Mouse (Mus musculus) cerebellum, adult 2 months (tissue): Measurements from ENCODE around the gene C2. TPM values are rescaled to one million over a fixed set of nuclear protein-coding genes. Genes with fewer than 3 reads are reported as not detected.
A peak's percentile ranks its signal among the peaks of the same experiment; 100 is the strongest.

ENCODE experiments used
- DNase-seq, 2 experiments: peaks; one replicate each; pipeline ENCODE4 v3.0.0; 2021
- H3K27ac ChIP-seq: fragments of 200-500 bp; 2 replicates; pipeline ENCODE4 v1.5.1; 2012; ENCODE audit warnings: low read length, control low read depth, inconsistent platforms; ENCODE audit not compliant: insufficient read depth
- H3K27me3 ChIP-seq: fragments of 200-500 bp; 2 replicates; pipeline ENCODE4 v1.6.1; 2012; ENCODE audit warnings: inconsistent platforms, mild to moderate bottlenecking, low read length, moderate library complexity; ENCODE audit not compliant: control insufficient read depth, insufficient read depth
- H3K4me1 ChIP-seq: fragments of 200-500 bp; 2 replicates; pipeline ENCODE4 v1.6.1; 2011; ENCODE audit warnings: low read length; ENCODE audit not compliant: control insufficient read depth, insufficient read depth
- H3K4me3 ChIP-seq: fragments of 200-500 bp; replicated peaks from 2 replicates; pipeline ENCODE3; 2011; ENCODE audit warnings: mild to moderate bottlenecking, low read depth, low read length, control low read depth; ENCODE audit not compliant: insufficient read depth
- CTCF ChIP-seq: fragments of 200-500 bp; IDR thresholded peaks from 2 replicates; pipeline ENCODE4 v1.5.1; 2011; ENCODE audit warnings: low read depth, mild to moderate bottlenecking, control low read depth, low read length, moderate library complexity, borderline replicate concordance; ENCODE audit not compliant: insufficient read depth
- POLR2A ChIP-seq: fragments of 200-500 bp; IDR thresholded peaks from 2 replicates; pipeline ENCODE4 v1.6.1; 2011; ENCODE audit warnings: low read length, control low read depth, borderline replicate concordance; ENCODE audit not compliant: insufficient read depth
- WGBS: fragments of 180-500 bp; shearing (Covaris S2); methylation state at CpG from one replicate; pipeline ENCODE4 v1.1.7; 2018; 5-methylcytosine and 5-hydroxymethylcytosine counted together
- polyA plus RNA-seq: library from polyadenylated mRNA; depleted of rRNA; stranded (reverse); fragments of >200 nt; gene quantifications from 2 replicates; pipeline ENCODE4 v1.2.3, GENCODE M21; 2012; rRNA removed

The C2 gene
- polyA plus RNA-seq = 2.3 and 2.9 TPM in 2 replicates

DNA sequence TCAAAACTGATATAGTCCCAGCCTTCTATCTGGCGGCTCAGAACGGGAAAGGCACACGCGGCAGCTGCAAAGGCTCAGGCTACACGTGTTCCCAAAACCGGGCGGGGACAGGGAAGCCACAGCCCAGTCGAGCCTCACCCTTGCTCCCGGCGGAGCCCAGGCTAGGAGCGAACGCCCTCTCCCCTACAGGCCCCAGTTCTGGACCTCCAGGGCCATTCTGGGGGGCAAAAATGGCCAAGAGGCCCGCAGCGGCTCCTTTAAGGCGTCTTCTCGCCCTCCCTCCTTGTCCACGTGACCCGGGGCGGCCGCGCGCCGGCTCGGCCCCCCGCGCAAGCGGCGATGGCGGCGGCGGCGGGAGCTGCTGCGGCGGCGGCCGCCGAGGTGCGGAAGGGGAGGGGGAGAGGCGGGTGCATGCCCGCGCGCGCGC lies at the start of gene C2, which contains the start of gene Ehmt2:
TSS of gene C2 (minus strand) at position 106 of the 427 bp plus-strand sequence.
TSS of gene Ehmt2 (plus strand) at position 310 of the 427 bp plus-strand sequence.
- TF ChIP-seq CTCF (no peak), POLR2A (peak; percentile 16; the same call in 1 of the 2 replicates)
- peak within 1 kb of the TSS; percentile 97 for H3K27ac ChIP-seq
- DNase-seq = peak; percentile 85 to 86
- WGBS = under 1% methylated on average over 36 of the region's 44 CpGs
- H3K27me3 ChIP-seq = no peaks in the 10 kb centered on the region
- H3K4me1 ChIP-seq = peaks cover 4% of the 10 kb centered on the region
- peak within 1 kb of the TSS; percentile 97 for H3K4me3 ChIP-seq

DNA sequence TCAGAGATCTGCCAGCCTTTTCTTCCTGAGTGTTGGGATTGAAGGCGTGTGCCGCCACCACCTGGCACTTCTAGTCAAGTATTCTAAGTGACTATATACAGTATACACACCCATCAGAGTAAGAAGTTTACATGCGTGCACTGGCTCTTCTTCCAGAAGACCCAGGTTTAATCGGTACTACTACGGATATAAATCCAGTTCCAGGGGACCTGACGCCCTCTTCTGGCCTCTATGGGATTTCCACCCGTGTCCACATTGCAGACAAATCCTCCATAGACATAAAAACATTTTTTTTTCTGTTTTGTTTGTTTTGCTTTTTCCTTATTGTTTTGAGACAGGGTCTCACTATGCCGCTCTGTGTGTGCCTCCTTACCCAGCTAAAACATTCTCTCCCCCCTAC lies 49.5 kb upstream of the C2 start:
- H3K4me1 ChIP-seq = no peaks in the 10 kb centered on the region; the same call in none of the 2 replicates
- no peak overlapping the region for H3K27ac ChIP-seq
- no peak overlapping the region for H3K4me3 ChIP-seq
- DNase-seq = no peak
- WGBS = 23% methylated on average over 8 of the region's 8 CpGs
- no peaks in the 10 kb centered on the region for H3K27me3 ChIP-seq
- TF ChIP-seq CTCF = peak; percentile 36; the same call in 1 of the 2 replicates
- TF ChIP-seq POLR2A = no peak

DNA sequence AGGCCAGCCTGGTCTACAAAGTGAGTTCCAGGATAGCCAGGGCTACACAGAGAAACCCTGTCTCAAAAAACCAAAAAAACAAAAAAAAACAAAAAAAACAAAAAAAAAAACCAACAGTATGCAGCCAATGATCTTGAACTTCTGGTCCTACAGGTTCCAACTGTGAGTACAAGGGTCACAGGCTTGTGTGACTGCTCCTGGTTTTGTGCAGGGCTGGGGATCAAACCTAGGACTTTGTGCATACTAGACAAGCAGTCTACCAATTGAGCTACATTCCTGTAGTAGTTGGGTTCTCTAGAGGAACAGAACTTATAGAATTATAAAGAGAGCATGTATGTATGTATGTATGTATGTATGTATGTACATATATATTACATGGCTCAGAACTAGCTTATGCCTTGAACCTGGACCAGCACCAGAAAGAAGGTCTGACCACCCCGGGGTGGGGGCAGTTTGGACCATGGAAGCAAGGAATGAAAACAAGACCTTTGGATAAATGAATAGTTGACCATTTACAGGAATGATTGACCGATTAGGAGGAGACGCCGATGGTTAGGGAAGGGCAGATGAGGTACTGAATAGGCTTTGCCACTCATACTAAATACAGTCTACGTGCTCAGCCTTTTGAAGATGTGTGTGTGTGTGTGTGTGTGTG lies 48.5 kb upstream of the C2 start:
- Histone ChIP-seq H3K27me3 (no peaks in the 10 kb centered on the region), H3K4me3 (no peak overlapping the region), H3K4me1 (no peaks in the 10 kb centered on the region; the same call in none of the 2 replicates), H3K27ac (no peak overlapping the region)
- WGBS = 87% methylated on average over 5 of the region's 5 CpGs
- no peak for TF ChIP-seq POLR2A
- TF ChIP-seq CTCF = no peak
- no peak for DNase-seq

DNA sequence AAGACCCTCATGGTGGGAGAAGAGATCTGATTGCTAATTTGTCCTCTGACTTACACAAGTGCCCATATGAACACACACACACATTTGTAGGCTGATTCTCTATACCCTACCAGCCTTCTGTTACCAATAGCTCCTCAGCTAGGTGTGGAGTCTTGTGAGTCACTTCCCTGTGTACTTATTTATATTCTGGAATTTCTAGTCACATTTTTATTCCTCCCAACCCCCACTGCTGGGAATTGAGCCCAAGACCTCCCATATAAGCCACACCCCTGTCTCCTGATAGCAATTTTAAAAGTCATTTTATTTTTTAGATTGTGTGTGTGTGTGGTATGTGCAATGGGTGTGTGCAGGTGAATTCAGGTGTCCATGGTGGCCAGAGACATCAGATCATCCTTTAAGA lies 46.3 kb upstream of the C2 start:
- no peak overlapping the region for H3K27ac ChIP-seq
- H3K27me3 ChIP-seq = no peaks in the 10 kb centered on the region
- no peak overlapping the region for H3K4me3 ChIP-seq

DNA sequence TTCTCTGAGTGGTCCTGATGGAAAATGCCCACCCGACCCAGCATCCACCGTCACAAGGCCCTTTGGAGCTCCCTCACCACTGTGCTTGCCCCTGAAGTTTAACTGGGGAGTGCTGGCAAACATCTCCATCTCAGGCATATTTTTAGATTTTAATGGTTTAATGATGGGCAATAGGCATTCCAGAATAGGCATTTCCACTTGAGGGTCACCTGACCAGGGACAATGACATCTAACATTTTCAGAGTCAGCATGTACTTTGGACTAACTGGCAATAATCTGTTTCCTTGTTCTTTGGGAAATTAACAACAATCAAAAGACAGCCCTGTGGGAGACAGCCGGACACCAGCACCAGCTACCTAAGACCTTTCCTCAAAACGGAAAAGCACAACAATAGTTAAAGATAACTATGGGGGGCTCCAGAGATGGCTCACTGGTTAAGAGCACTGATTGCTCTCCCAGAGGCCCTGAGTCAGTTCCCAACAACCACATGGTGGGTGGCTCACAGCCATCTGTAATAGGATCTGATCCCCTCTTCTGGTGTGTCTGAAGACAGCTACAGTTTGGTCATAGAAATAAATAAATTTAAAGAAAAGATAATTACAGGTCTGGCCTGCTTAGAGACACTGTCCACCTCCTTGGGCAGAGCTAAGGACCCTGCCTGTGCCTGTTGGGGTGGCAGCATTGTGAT lies 45.2 kb upstream of the C2 start:
- WGBS = 86% methylated on average over 4 of the region's 4 CpGs
- H3K4me3 ChIP-seq = no peak overlapping the region
- H3K27ac ChIP-seq = no peak overlapping the region
- no peak for TF ChIP-seq POLR2A
- TF ChIP-seq CTCF = no peak
- H3K4me1 ChIP-seq = no peaks in the 10 kb centered on the region
- no peak for DNase-seq
- H3K27me3 ChIP-seq = no peaks in the 10 kb centered on the region

More for the DNA sequence above, 46.3 kb upstream of the C2 start:
- no peak for DNase-seq
- no peaks in the 10 kb centered on the region for H3K4me1 ChIP-seq
- TF ChIP-seq CTCF (no peak), POLR2A (no peak)

DNA sequence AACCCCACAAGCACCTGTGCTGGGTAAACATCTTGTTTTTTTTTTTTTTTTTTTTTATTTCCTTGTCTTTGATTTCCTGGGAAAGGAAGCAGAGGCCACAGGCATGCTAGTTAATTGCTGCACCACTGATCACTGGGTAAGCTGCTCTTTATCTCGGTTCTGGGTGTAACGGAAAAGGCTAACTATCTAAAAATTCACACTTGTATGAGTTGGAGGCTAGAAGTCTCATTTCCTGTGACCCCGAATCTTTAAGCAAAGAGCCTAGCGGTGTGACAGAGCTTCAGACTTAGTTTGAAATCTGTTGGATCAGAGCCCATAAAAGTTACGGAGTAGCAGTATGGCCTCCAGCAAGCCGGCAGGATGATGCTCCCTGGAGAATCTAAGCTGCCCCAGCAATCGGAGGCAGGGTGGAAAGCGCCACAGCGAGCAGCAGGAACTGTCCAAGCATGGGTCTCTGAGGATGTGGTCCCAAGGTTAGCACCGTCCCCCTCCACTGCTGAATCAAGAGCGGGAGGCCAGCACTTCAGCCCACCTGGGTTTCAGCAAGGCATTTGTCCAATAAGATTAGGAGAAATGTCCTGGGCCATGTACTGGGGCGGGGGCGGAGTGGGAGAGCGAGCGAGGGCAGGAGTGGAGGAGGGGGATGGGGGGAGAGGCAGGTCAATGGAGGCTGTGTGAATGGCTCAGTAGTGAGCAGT lies 43.4 kb upstream of the C2 start:
- H3K27me3 ChIP-seq = no peaks in the 10 kb centered on the region
- no peak overlapping the region for H3K27ac ChIP-seq
- no peak for TF ChIP-seq POLR2A
- no peak for TF ChIP-seq CTCF
- no peak overlapping the region for H3K4me3 ChIP-seq
- no peak for DNase-seq
- no peaks in the 10 kb centered on the region for H3K4me1 ChIP-seq
- 6% methylated on average over 15 of the region's 15 CpGs for WGBS

DNA sequence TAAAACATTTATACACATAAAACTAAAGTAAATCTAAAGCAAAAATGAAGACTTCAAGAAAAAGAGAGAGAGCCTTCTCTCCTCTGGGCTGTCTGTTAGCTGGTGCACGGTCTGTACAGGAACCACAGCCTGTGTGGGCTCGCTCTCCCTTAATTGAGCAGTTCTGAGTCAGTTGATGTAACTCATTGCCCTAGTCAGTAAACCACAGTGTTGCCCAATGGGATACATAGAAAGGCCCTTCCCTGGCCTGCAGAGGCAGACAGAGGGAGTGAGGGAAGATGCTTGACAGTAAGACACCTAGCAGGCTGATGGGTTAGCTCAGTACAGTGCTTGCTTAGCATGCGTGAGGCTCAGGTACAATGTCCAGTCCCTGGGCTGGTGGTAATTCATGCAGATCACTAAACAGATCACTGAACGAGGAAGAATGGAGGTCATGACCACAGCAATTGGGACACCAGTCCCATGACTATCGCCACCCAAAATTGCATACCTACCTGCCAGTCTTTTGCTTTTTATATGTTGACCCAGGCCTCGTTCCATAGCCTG lies 40.0 kb upstream of the C2 start:
- H3K4me1 ChIP-seq = no peaks in the 10 kb centered on the region
- 80% methylated on average over 6 of the region's 6 CpGs for WGBS

More for the DNA sequence above, 40.0 kb upstream of the C2 start:
- H3K27me3 ChIP-seq = no peaks in the 10 kb centered on the region
- TF ChIP-seq POLR2A = no peak
- TF ChIP-seq CTCF = no peak
- H3K4me3 ChIP-seq = no peak overlapping the region
- DNase-seq = no peak
- H3K27ac ChIP-seq = no peak overlapping the region
